Mouse (Mus musculus): ENCODE measurements around the gene Taar2.

- TF ChIP-seq CTCF (IDR thresholded peaks at IDR 0.05; ENCODE audit: extremely low read depth, insufficient read depth, insufficient read length, insufficient replicate concordance) (no peak), POLR2A (IDR thresholded peaks at IDR 0.05; ENCODE audit: low read depth, low read length) (no peak)
Measured at GRCm38 (mm10) chr10:23905661-23906060, 32.7 kb upstream of the Taar2 start.

All from spleen, adult 2 months (tissue).